Mouse (Mus musculus): ENCODE measurements around the gene Tmem41a. TPM values are rescaled to one million over a fixed set of nuclear protein-coding genes. Genes with fewer than 3 reads are reported as not detected.
"Not testable (repeated sequence)": the region's sequence is repeated elsewhere in the genome, so short reads cannot be mapped to it uniquely, and the experiment has no call there.

Gene Tmem41a
- polyA plus RNA-seq (2012; rRNA removed): 19.3 and 20.6 TPM in 2 replicates

- Histone ChIP-seq H3K4me1 (replicated peaks; ENCODE audit: control insufficient read depth, insufficient read depth, low read length) (peaks cover 15% of the 10 kb centered on the region), H3K27ac (ENCODE audit: control insufficient read depth, insufficient read depth, low read length) (no peak within 1 kb of the TSS), H3K4me3 (ENCODE audit: control insufficient read depth, insufficient read depth, low read length) (peak within 1 kb of the TSS; percentile 78), H3K36me3 (ENCODE audit: control insufficient read depth, insufficient read depth, low read length) (no peaks in the 10 kb centered on the region), H3K27me3 (ENCODE audit: control insufficient read depth, insufficient read depth, low read length) (no peaks in the 10 kb centered on the region)
- WGBS: 3% methylated on average over 63 of the region's 63 CpGs
- peak; percentile 94 for DNase-seq
- peak; percentile 57 for TF ChIP-seq POLR2A (IDR thresholded peaks at IDR 0.05; ENCODE audit: control insufficient read depth, extremely low read depth, insufficient read depth, low read length, poor library complexity)
- 0 out of 2 replicates have a peak, but pooled peaks have one; percentile 39 for TF ChIP-seq CTCF (IDR thresholded peaks at IDR 0.05; ENCODE audit: borderline replicate concordance, control insufficient read depth, extremely low read depth, insufficient read depth, low read length, poor library complexity)
These were observed at the start of gene Tmem41a for GRCm38 (mm10) chr16:21946761-21947715. Gene Tmem41a, minus strand, starts transcription at chr16:21947552.

DNA sequence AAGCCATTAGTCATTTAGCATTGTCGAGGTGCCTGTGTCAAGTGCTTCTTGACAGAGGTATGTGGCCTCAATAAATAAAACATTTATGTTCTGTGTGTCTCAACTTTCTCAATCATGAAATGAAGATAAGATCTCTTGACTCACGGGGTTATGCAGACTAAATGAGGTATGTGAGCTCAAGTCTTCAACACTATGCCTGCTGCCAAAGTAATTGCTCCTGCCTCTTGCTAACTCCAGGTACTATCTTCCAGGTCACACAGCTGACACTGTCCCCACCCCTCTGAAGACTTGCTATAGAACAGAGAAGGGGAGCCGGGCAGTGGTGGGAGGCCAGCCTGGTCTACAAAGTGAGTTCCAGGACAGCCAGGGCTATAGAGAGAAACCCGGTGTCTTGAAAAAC, 49.0 kb upstream of the Tmem41a start:
- TF ChIP-seq CTCF (IDR thresholded peaks at IDR 0.05; ENCODE audit: borderline replicate concordance, control insufficient read depth, extremely low read depth, insufficient read depth, low read length, poor library complexity): no peak
- TF ChIP-seq POLR2A (IDR thresholded peaks at IDR 0.05; ENCODE audit: control insufficient read depth, extremely low read depth, insufficient read depth, low read length, poor library complexity): no peak
- Histone ChIP-seq H3K4me1 (replicated peaks; ENCODE audit: control insufficient read depth, insufficient read depth, low read length) (peaks cover 3% of the 10 kb centered on the region; the same call in 1 of the 2 replicates), H3K36me3 (ENCODE audit: control insufficient read depth, insufficient read depth, low read length) (no peaks in the 10 kb centered on the region), H3K27me3 (ENCODE audit: control insufficient read depth, insufficient read depth, low read length) (no peaks in the 10 kb centered on the region; the same call in 1 of the 2 replicates), H3K27ac (ENCODE audit: control insufficient read depth, insufficient read depth, low read length) (no peak overlapping the region), H3K4me3 (ENCODE audit: control insufficient read depth, insufficient read depth, low read length) (no peak overlapping the region)
- 68% methylated on average over 4 of the region's 4 CpGs for WGBS
- no peak for DNase-seq

DNA sequence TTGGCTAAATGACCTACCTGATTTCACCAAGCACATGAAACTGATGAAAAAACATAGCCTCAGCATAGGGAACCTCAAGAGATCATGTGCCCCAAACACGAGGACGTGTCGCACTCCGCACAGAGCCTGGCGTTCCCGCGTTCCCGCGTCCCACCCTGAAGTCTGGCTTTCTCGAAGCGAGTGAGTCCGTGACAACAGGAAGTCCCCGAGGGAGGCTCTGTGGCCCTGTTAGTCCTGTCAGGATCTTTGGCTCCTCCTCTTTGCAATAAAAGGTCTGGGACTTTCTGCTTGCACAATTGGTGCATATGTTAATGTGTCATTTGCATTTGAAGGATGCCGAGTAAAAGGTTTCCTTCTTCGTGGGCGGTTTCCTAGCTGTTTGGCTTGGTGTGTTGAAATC, 48.0 kb upstream of the Tmem41a start, which contains the start of gene Liph:
Liph (minus strand) TSS at position 360 of the 400 bp plus-strand sequence.
- Histone ChIP-seq H3K27ac (ENCODE audit: control insufficient read depth, insufficient read depth, low read length) (no peak within 1 kb of the TSS), H3K4me3 (ENCODE audit: control insufficient read depth, insufficient read depth, low read length) (peak within 1 kb of the TSS; percentile 24; the same call in 1 of the 2 replicates), H3K4me1 (replicated peaks; ENCODE audit: control insufficient read depth, insufficient read depth, low read length) (peaks cover 3% of the 10 kb centered on the region; the same call in 1 of the 2 replicates), H3K27me3 (ENCODE audit: control insufficient read depth, insufficient read depth, low read length) (no peaks in the 10 kb centered on the region; the same call in 1 of the 2 replicates), H3K36me3 (ENCODE audit: control insufficient read depth, insufficient read depth, low read length) (no peaks in the 10 kb centered on the region)
- WGBS: 27% methylated on average over 16 of the region's 16 CpGs
- TF ChIP-seq POLR2A (IDR thresholded peaks at IDR 0.05; ENCODE audit: control insufficient read depth, extremely low read depth, insufficient read depth, low read length, poor library complexity) (no peak), CTCF (IDR thresholded peaks at IDR 0.05; ENCODE audit: borderline replicate concordance, control insufficient read depth, extremely low read depth, insufficient read depth, low read length, poor library complexity) (no peak)
- peak; percentile 7 for DNase-seq

DNA sequence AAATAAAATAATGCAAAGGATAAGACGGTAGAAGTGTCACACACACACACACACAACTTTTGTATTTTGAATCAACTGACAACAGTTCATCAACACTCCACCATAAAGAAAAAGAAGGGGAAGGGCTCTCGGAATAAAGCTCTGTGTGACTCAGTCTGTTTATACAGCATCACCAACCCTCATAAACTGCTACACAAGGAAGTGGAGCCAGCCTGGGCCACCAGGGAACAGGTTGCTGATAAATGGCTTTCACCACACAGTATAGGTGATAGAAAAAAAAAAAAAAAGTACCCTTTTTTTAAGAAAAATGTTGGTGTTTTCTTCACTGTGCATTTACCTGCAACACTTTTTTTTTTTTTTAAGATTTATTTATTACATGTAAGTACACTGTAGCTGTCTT, 44.4 kb upstream of the Tmem41a start:
- no peak for TF ChIP-seq CTCF (IDR thresholded peaks at IDR 0.05; ENCODE audit: borderline replicate concordance, control insufficient read depth, extremely low read depth, insufficient read depth, low read length, poor library complexity)
- TF ChIP-seq POLR2A (IDR thresholded peaks at IDR 0.05; ENCODE audit: control insufficient read depth, extremely low read depth, insufficient read depth, low read length, poor library complexity): no peak
- no peaks in the 10 kb centered on the region; the same call in 1 of the 2 replicates for H3K27me3 ChIP-seq (ENCODE audit: control insufficient read depth, insufficient read depth, low read length)
- no peak overlapping the region for H3K4me3 ChIP-seq (ENCODE audit: control insufficient read depth, insufficient read depth, low read length)
- no peak for DNase-seq
- H3K4me1 ChIP-seq (replicated peaks; ENCODE audit: control insufficient read depth, insufficient read depth, low read length): peaks cover 3% of the 10 kb centered on the region; the same call in 1 of the 2 replicates
- no peaks in the 10 kb centered on the region for H3K36me3 ChIP-seq (ENCODE audit: control insufficient read depth, insufficient read depth, low read length)
- 96% methylated on average over 2 of the region's 2 CpGs for WGBS
- H3K27ac ChIP-seq (ENCODE audit: control insufficient read depth, insufficient read depth, low read length): no peak overlapping the region

DNA sequence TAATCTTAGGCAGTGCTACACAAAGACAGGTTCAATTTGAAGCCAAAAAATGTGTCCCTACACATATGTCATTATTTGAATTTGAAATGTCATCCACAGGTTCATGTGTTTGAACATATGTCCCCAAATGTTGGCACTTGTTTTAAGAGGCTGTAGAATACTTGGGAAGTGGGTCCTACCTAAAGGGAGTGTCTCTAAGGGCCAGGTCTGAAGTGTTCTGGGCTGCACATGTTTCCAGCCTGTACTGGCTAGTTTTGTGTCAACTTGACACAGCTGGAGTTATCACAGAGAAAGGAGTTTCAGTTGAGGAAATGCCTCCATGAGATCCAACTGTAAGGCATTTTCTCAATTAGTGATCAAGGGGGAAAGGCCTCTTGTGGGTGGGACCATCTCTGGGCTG, 43.5 kb upstream of the Tmem41a start:
- H3K27me3 ChIP-seq (ENCODE audit: control insufficient read depth, insufficient read depth, low read length); H3K4me1 ChIP-seq (replicated peaks; ENCODE audit: control insufficient read depth, insufficient read depth, low read length); H3K4me3 ChIP-seq (ENCODE audit: control insufficient read depth, insufficient read depth, low read length); DNase-seq; H3K27ac ChIP-seq (ENCODE audit: control insufficient read depth, insufficient read depth, low read length); H3K36me3 ChIP-seq (ENCODE audit: control insufficient read depth, insufficient read depth, low read length): not testable (repeated sequence)

DNA sequence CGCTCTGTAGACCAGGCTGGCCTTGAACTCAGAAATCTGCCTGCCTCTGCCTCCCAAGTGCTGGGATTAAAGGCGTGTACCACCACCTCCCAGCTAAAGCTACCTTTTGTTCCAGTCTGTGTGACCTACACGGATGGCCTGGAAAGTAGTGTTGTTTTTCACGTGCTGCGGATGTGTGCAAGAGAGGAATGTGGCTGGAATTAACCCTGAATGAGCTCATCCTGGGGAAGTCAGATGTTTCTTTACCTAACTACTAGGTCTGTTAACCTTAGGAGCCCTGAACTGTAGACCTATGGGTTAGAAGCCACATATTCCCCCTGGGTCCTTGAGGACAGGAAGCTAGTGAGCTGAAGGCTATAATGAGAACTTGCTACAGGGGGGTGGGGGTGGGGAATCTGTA, 40.6 kb upstream of the Tmem41a start:
- H3K4me3 ChIP-seq (ENCODE audit: control insufficient read depth, insufficient read depth, low read length): no peak overlapping the region
- no peaks in the 10 kb centered on the region for H3K4me1 ChIP-seq (replicated peaks; ENCODE audit: control insufficient read depth, insufficient read depth, low read length)
- no peaks in the 10 kb centered on the region for H3K27me3 ChIP-seq (ENCODE audit: control insufficient read depth, insufficient read depth, low read length)
- H3K36me3 ChIP-seq (ENCODE audit: control insufficient read depth, insufficient read depth, low read length): no peaks in the 10 kb centered on the region
- TF ChIP-seq POLR2A (IDR thresholded peaks at IDR 0.05; ENCODE audit: control insufficient read depth, extremely low read depth, insufficient read depth, low read length, poor library complexity): no peak
- no peak for TF ChIP-seq CTCF (IDR thresholded peaks at IDR 0.05; ENCODE audit: borderline replicate concordance, control insufficient read depth, extremely low read depth, insufficient read depth, low read length, poor library complexity)
- no peak overlapping the region for H3K27ac ChIP-seq (ENCODE audit: control insufficient read depth, insufficient read depth, low read length)
- 92% methylated on average over 5 of the region's 5 CpGs for WGBS
- DNase-seq: no peak
